Mouse (Mus musculus): ENCODE measurements around the gene Irf2bpl. TPM values are rescaled to one million over a fixed set of nuclear protein-coding genes. Genes with fewer than 3 reads are reported as not detected.

Irf2bpl gene
- total and polyA plus RNA-seq, 3 experiments, result 6.9 to 8.0 TPM; not detected in 1

GRCm38 (mm10) chr12:86888130-86889069, 3.8 kb upstream of the Irf2bpl start (continued):
- no peak for TF ChIP-seq USF2 (IDR thresholded peaks at IDR 0.05; ENCODE audit: borderline replicate concordance in 1 of 2, insufficient read depth in 1 of 2, low read depth in 1 of 2, low read length in 2 of 2)
- TF ChIP-seq NRF1 (IDR thresholded peaks at IDR 0.05; ENCODE audit: insufficient read depth, low read depth, low read length, poor library complexity, severe bottlenecking), result peak; percentile 63
- no peak for TF ChIP-seq BHLHE40 (IDR thresholded peaks at IDR 0.05; ENCODE audit: borderline replicate concordance, low read depth, low read length)
- TF ChIP-seq TCF12 (IDR thresholded peaks at IDR 0.05; ENCODE audit: low read depth, low read length), result peak; percentile 46
- peak; percentile 52 for TF ChIP-seq NELFE (IDR thresholded peaks at IDR 0.05; ENCODE audit: low read depth, low read length)
- peak; percentile 73 for TF ChIP-seq TBP (IDR thresholded peaks at IDR 0.05; ENCODE audit: low read depth, low read length)
- peak; percentile 30 for TF ChIP-seq RAD21 (IDR thresholded peaks at IDR 0.05; ENCODE audit: low read depth, low read length)
- TF ChIP-seq MEF2A (IDR thresholded peaks at IDR 0.05; ENCODE audit: extremely low read depth, insufficient replicate concordance, low read depth, low read length, poor library complexity, severe bottlenecking), result no peak
- TF ChIP-seq CTCF (IDR thresholded peaks at IDR 0.05 in 2 of 3, conservative IDR thresholded peaks at IDR 0.05 in 1 of 3; ENCODE audit: control insufficient read depth in 1 of 3, insufficient read depth in 1 of 3, low read depth in 2 of 3, low read length in 3 of 3, poor library complexity in 1 of 3, severe bottlenecking in 1 of 3), result peak in 2 of 3 experiments; percentile 59 to 64; a peak in 4 of 6 replicates
- TF ChIP-seq MYC (IDR thresholded peaks at IDR 0.05; ENCODE audit: low read depth, low read length), result no peak
- TF ChIP-seq SMC3 (IDR thresholded peaks at IDR 0.05; ENCODE audit: low read depth, low read length), result peak; percentile 50
- 0 out of 2 replicates have a peak, but pooled peaks have one; percentile 39 for TF ChIP-seq UBTF (IDR thresholded peaks at IDR 0.05; ENCODE audit: borderline replicate concordance, insufficient read depth, low read depth, low read length)
- TF ChIP-seq JUND (IDR thresholded peaks at IDR 0.05; ENCODE audit: low read depth, low read length), result no peak
- TF ChIP-seq GATA1 (IDR thresholded peaks at IDR 0.05; ENCODE audit: low read depth, low read length), result no peak
- TF ChIP-seq USF1 (IDR thresholded peaks at IDR 0.05; ENCODE audit: low read depth, low read length), result no peak
- TF ChIP-seq MAZ (IDR thresholded peaks at IDR 0.05; ENCODE audit: low read depth, low read length), result peak; percentile 32; the same call in 1 of the 2 replicates
- no peak for TF ChIP-seq MYB (IDR thresholded peaks at IDR 0.05; ENCODE audit: low read depth, low read length)
- no peak; the same call in 1 of the 2 replicates for TF ChIP-seq E2F4 (IDR thresholded peaks at IDR 0.05; ENCODE audit: borderline replicate concordance, low read depth, low read length)

GRCm38 (mm10) chr12:86887381-86888129, 3.0 kb upstream of the Irf2bpl start:
- TF ChIP-seq ZMIZ1 (IDR thresholded peaks at IDR 0.05; ENCODE audit: low read depth, low read length) (no peak), ZNF384 (IDR thresholded peaks at IDR 0.05; ENCODE audit: low read depth, low read length) (peak; percentile 88)
- Histone ChIP-seq H3K27ac (ENCODE audit: control insufficient read depth, low read depth, low read length) (peak overlapping the region; percentile 93), H3K27me3 (ENCODE audit: control insufficient read depth in 1 of 2, insufficient read depth in 2 of 2, low read length in 2 of 2) (no peaks in the 10 kb centered on the region), H3K9me3 (replicated peaks; ENCODE audit: insufficient read depth, low read length) (no peaks in the 10 kb centered on the region), H3K36me3 (ENCODE audit: control insufficient read depth in 1 of 2, insufficient read depth in 2 of 2, low read length in 2 of 2) (peaks cover 0 to 12% of the 10 kb centered on the region in 2 experiments; a peak in 2 of 4 replicates), H3K79me2 (ENCODE audit: control insufficient read depth, insufficient read depth, low read length, poor library complexity) (peaks cover 22% of the 10 kb centered on the region), H3K4me3 (ENCODE audit: control insufficient read depth in 1 of 2, insufficient read depth in 1 of 2, low read depth in 2 of 2, low read length in 2 of 2) (peak overlapping the region; percentile 50 to 80), H3K4me1 (ENCODE audit: control insufficient read depth in 1 of 2, insufficient read depth in 2 of 2, low read length in 2 of 2) (peaks cover 4 to 30% of the 10 kb centered on the region in 2 experiments), H3K9ac (ENCODE audit: control insufficient read depth, low read depth, low read length, poor library complexity, severe bottlenecking) (peak overlapping the region; percentile 90)
- peak; percentile 48 for DNase-seq (ENCODE audit: low read depth, low spot score)

Measured in MEL (cell line).